Comparison of ENCODE assay signal across 12 mouse cellular contexts in genomic region chr13:16738313-16738712, GRCm38 (mm10).
"Had no signal": no experiment of that assay in that cellular context is flagged by ENCODE, and none has a peak within 500 bp of the region (broad histone marks: within the 10 kb centered on the region; RNA-seq: fewer than 3 reads in every experiment).

No protein-coding gene starts in this region.

- H3K36me3 ChIP-seq: kidney, embryonic 15.5 days; limb, embryonic 10.5 days; liver, embryonic 15.5 days; midbrain, embryonic 13.5 days; neural tube, embryonic 15.5 days had no signal

- H3K4me2 ChIP-seq: kidney, embryonic 15.5 days; liver, embryonic 11.5 days; liver, embryonic 15.5 days; midbrain, embryonic 13.5 days; neural tube, embryonic 15.5 days had no signal

- H3K4me3 ChIP-seq: kidney, embryonic 15.5 days; limb, embryonic 10.5 days; liver, embryonic 15.5 days; midbrain, embryonic 13.5 days; neural tube, embryonic 15.5 days had no signal

- DNase-seq: kidney, postnatal 14 days; lung, adult 2 months; lung, postnatal 36 days; right cerebral cortex, postnatal 25 days; thymus, postnatal 4 days had no signal

- ATAC-seq: lung, postnatal 0 days; midbrain, embryonic 13.5 days had no signal

- H3K27me3 ChIP-seq: kidney, embryonic 15.5 days; liver, embryonic 15.5 days; midbrain, embryonic 13.5 days; neural tube, embryonic 15.5 days had no signal
